Mouse (Mus musculus) ES-E14 (cell line): ENCODE measurements around the gene Lin28b. TPM values are rescaled to one million over a fixed set of nuclear protein-coding genes. Genes with fewer than 3 reads are reported as not detected.

Source experiments
- DNase-seq: peaks from one replicate; pipeline ENCODE4 v3.0.0-alpha.2; 2013; ENCODE audit warnings: low read depth, low spot score
- H3K27ac ChIP-seq: 2 replicates; pipeline ENCODE4 v1.5.1; 2012; ENCODE audit warnings: low read depth, mild to moderate bottlenecking, low read length, moderate library complexity, mixed read lengths; ENCODE audit not compliant: poor library complexity, insufficient read depth, severe bottlenecking
- H3K36me3 ChIP-seq: 2 replicates; pipeline ENCODE4 v1.6.1; 2012; ENCODE audit warnings: mild to moderate bottlenecking, low read length, moderate library complexity, mixed read lengths; ENCODE audit not compliant: control insufficient read depth, poor library complexity, insufficient read depth, severe bottlenecking
- H3K4me1 ChIP-seq, 2 experiments: fragments of 150-350 bp in 1 of 2; sonication (generic) in 1 of 2; 2 replicates each; pipeline ENCODE4 v1.6.1; 2012; ENCODE audit warnings: low read length in 2 of 2, mild to moderate bottlenecking in 1 of 2, mixed read lengths in 1 of 2; ENCODE audit not compliant: control insufficient read depth in 2 of 2, insufficient read depth in 2 of 2, poor library complexity in 1 of 2
- H3K4me3 ChIP-seq, 2 experiments: fragments of 150-350 bp in 1 of 2; sonication (generic) in 1 of 2; 2 replicates each; pipeline ENCODE4 v1.5.1; 2012; ENCODE audit warnings: low read length in 2 of 2, low read depth in 1 of 2, mild to moderate bottlenecking in 1 of 2, mixed read lengths in 1 of 2; ENCODE audit not compliant: insufficient read depth in 1 of 2, poor library complexity in 1 of 2, severe bottlenecking in 1 of 2
- H3K9ac ChIP-seq: 2 replicates; pipeline ENCODE4 v1.6.1; 2012; ENCODE audit warnings: low read depth, mild to moderate bottlenecking, low read length, mixed read lengths; ENCODE audit not compliant: poor library complexity, insufficient read depth, severe bottlenecking
- H3K9me3 ChIP-seq: fragments of 150-350 bp; sonication (generic); 2 replicates; pipeline ENCODE4 v1.6.1; 2012; ENCODE audit warnings: low read depth, mild to moderate bottlenecking, low read length; ENCODE audit not compliant: control insufficient read depth, insufficient read depth
- CHD2 ChIP-seq: IDR thresholded peaks from 2 replicates; pipeline ENCODE4 v1.6.1; 2014; ENCODE audit warnings: mild to moderate bottlenecking, low read depth, low read length, inconsistent platforms
- HCFC1 ChIP-seq: IDR thresholded peaks from 2 replicates; pipeline ENCODE4 v1.6.1; 2012; ENCODE audit warnings: low read length, inconsistent platforms, borderline replicate concordance; ENCODE audit not compliant: insufficient read depth
- MAFK ChIP-seq: IDR thresholded peaks from 2 replicates; pipeline ENCODE4 v1.6.1; 2014; ENCODE audit warnings: mild to moderate bottlenecking, low read depth, low read length, inconsistent platforms; ENCODE audit not compliant: insufficient read depth
- ZC3H11A ChIP-seq: IDR thresholded peaks from 2 replicates; pipeline ENCODE4 v1.6.1; 2012; ENCODE audit warnings: low read depth, mild to moderate bottlenecking, inconsistent platforms, low read length, borderline replicate concordance
- ZNF384 ChIP-seq: IDR thresholded peaks from 2 replicates; pipeline ENCODE4 v1.6.1; 2012; ENCODE audit warnings: low read depth, low read length, inconsistent platforms
- in situ Hi-C, 2 experiments: fragments of 600-800 bp; cut with MboI; formaldehyde crosslinking; loops; one replicate each; pipeline ENCODE4 v1.15.1; 2025; ENCODE audit warnings: low sequenced_read_pairs in 2 of 2, inconsistent platforms in 1 of 2; ENCODE audit not compliant: unreplicated experiment in 2 of 2
- total RNA-seq: library from RNA; depleted of rRNA; stranded (reverse); fragments of 300-350 nt; gene quantifications from 2 replicates; pipeline ENCODE4 v1.2.3, GENCODE M21; 2012

Gene Lin28b
- total RNA-seq, 1 experiment = 26.9 TPM

DNA sequence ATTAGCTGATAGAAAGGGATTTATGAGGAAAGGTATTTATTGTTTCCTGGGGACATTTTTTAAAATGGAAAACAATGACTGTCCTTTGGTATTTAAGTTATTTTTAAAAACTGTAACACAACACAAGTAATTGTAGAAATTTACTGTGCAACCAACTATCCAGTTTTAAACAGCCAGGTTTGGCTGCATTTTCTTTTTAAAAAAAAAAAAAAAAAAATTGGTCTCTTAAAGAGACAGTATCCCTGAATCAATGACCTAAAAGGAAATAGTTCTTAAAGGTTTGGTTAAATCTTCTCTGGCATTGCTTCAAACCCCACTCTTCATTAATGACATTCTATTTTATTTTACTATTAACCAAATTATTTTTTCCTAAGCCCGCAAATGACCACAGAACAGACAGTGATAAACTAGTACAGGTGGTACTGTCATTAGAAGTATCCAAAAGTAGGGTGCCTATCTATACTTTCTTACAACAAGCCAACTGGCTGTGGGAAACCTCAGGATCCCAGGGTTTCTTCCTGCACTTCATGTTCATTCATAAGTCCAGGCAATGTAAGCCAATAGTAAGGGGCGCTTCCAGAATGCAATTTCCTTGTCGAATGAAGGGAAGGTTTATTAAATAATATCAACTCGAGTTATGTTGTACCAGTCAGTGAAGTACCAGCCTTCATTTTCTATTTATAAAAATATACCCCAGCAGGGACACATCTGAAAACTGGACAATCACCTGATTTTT is 17.8 kb downstream of the Lin28b start:
- no peaks in the 10 kb centered on the region for H3K9me3 ChIP-seq
- H3K4me3 ChIP-seq = peak overlapping the region in 1 of 2 experiments; percentile 64; a peak in 2 of 4 replicates
- no peaks in the 10 kb centered on the region for H3K36me3 ChIP-seq
- DNase-seq = no peak
- TF ChIP-seq ZNF384 (peak; percentile 60; the same call in 1 of the 2 replicates), ZC3H11A (no peak)
- in situ Hi-C loops = no loop called here
- peaks cover 0 to 1% of the 10 kb centered on the region in 2 experiments; a peak in 2 of 4 replicates for H3K4me1 ChIP-seq
- no peak overlapping the region for H3K27ac ChIP-seq
- H3K9ac ChIP-seq = no peak overlapping the region

GRCm38 (mm10) chr10:45458637-45459036 is 27.6 kb downstream of the Lin28b start:
- in situ Hi-C loops = no loop called here

GRCm38 (mm10) chr10:45458074-45458473 is 28.1 kb downstream of the Lin28b start:
- no peak overlapping the region for H3K9ac ChIP-seq
- no peak overlapping the region for H3K4me3 ChIP-seq
- H3K36me3 ChIP-seq = no peaks in the 10 kb centered on the region
- TF ChIP-seq CHD2 = no peak
- no peak for TF ChIP-seq ZC3H11A
- TF ChIP-seq ZNF384 = no peak
- TF ChIP-seq MAFK = no peak
- TF ChIP-seq HCFC1 = no peak
- DNase-seq = no peak
- in situ Hi-C loops = no loop called here
- no peaks in the 10 kb centered on the region for H3K9me3 ChIP-seq
- no peaks in the 10 kb centered on the region for H3K4me1 ChIP-seq
- H3K27ac ChIP-seq = no peak overlapping the region

More at GRCm38 (mm10) chr10:45458637-45459036, 27.6 kb downstream of the Lin28b start:
- H3K36me3 ChIP-seq = no peaks in the 10 kb centered on the region
- no peaks in the 10 kb centered on the region for H3K9me3 ChIP-seq
- no peak overlapping the region for H3K27ac ChIP-seq
- no peaks in the 10 kb centered on the region for H3K4me1 ChIP-seq
- H3K9ac ChIP-seq = no peak overlapping the region
- H3K4me3 ChIP-seq = no peak overlapping the region
- no peak for TF ChIP-seq ZC3H11A
- no peak for TF ChIP-seq HCFC1
- no peak for TF ChIP-seq CHD2
- TF ChIP-seq ZNF384 = no peak
- TF ChIP-seq MAFK = no peak
- DNase-seq = no peak

GRCm38 (mm10) chr10:45446625-45447024 is 39.6 kb downstream of the Lin28b start:
- peak overlapping the region in 1 of 2 experiments; percentile 4; a peak in 1 of 4 replicates for H3K4me3 ChIP-seq
- TF ChIP-seq MAFK = no peak
- no peak for TF ChIP-seq CHD2
- no peak for TF ChIP-seq ZNF384
- no peak for TF ChIP-seq ZC3H11A
- no peak for TF ChIP-seq HCFC1
- in situ Hi-C loops = no loop called here

More at GRCm38 (mm10) chr10:45446625-45447024, 39.6 kb downstream of the Lin28b start:
- Histone ChIP-seq H3K36me3 (no peaks in the 10 kb centered on the region), H3K4me1 (peaks cover 2 to 12% of the 10 kb centered on the region in 2 experiments; a peak in 3 of 4 replicates), H3K9ac (no peak overlapping the region), H3K27ac (peak overlapping the region; percentile 36; the same call in 1 of the 2 replicates), H3K9me3 (no peaks in the 10 kb centered on the region)
- DNase-seq = no peak
